Mouse (Mus musculus): ENCODE measurements around the gene Ell. TPM values are rescaled to one million over a fixed set of nuclear protein-coding genes. Genes with fewer than 3 reads are reported as not detected.

Ell gene
- total RNA-seq, 2 experiments from 2014 or later = 11.9 to 14.6 TPM

GRCm38 (mm10) chr8:70625104-70625503, 85.8 kb downstream of the Ell start:
- TF ChIP-seq CTCF (IDR thresholded peaks at IDR 0.05) = peak; percentile 76
- Histone ChIP-seq H3K4me3 (no peak overlapping the region), H3K27ac (no peak overlapping the region)
- DNase-seq = peak; percentile 79
- intact Hi-C loops (cut with DNase I) = loop anchor here (5.0 kb wide), 1 partner anchor 77 kb away; the partner anchor contains the start of gene Iqcn

DNA sequence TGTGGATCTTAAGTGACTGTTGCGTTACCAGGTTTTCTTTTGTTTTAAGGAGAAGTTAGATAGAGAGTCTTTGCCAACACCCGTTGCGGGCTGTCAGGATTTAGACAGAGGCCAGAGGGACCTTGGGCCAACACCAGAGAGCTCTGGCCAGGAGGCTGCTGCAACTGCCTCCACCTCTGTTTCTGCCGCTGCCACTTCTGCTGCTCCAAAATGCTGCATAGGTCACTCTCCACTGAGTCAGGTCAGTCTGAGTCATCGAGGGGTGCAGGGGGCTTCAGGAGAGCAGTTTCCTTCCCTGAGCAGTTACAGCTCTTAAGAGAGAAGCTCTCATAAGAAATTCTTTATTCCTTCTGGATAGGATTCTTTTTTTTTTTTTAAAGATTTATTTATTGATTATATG, 87.8 kb downstream of the Ell start:
- intact Hi-C loops (cut with DNase I) = loop anchor here (5.0 kb wide), 1 partner anchor 75 kb away; the partner anchor contains the start of gene Iqcn
- DNase-seq = no peak
- Histone ChIP-seq H3K4me3 (no peak overlapping the region), H3K27ac (no peak overlapping the region)
- TF ChIP-seq CTCF (IDR thresholded peaks at IDR 0.05) = no peak

GRCm38 (mm10) chr8:70628986-70629490, 89.8 kb downstream of the Ell start:
- no peak for TF ChIP-seq CTCF (IDR thresholded peaks at IDR 0.05)
- Histone ChIP-seq H3K27ac (peak overlapping the region; percentile 90), H3K4me3 (peak overlapping the region; percentile 74)
- DNase-seq = no peak
- intact Hi-C loops (cut with DNase I) = loop anchor here (2.0 to 5.0 kb wide), 2 partner anchors 16 to 73 kb away; partner anchors contain the start of gene Iqcn

- peak overlapping the region; percentile 90 for H3K27ac ChIP-seq
- H3K4me3 ChIP-seq = peak overlapping the region; percentile 74
- peak; percentile 91 for DNase-seq
- intact Hi-C loops (cut with DNase I) = loop anchor here (1.0 to 5.0 kb wide), 3 partner anchors 17 to 72 kb away; partner anchors contain the start of gene Iqcn
- no peak for TF ChIP-seq CTCF (IDR thresholded peaks at IDR 0.05)
Observed at GRCm38 (mm10) chr8:70629574-70630531, 90.6 kb downstream of the Ell start.

- intact Hi-C loops (cut with DNase I) = loop anchor here (1.0 kb wide), 1 partner anchor 23 kb away; no protein-coding TSS in a partner anchor
- Histone ChIP-seq H3K27ac (peak overlapping the region; percentile 90), H3K4me3 (peak overlapping the region; percentile 37)
- DNase-seq = peak; percentile 73
- no peak for TF ChIP-seq CTCF (IDR thresholded peaks at IDR 0.05)
Observed at GRCm38 (mm10) chr8:70630532-70631381, 91.5 kb downstream of the Ell start.

GRCm38 (mm10) chr8:70631436-70631835, 92.2 kb downstream of the Ell start:
- peak; percentile 57 for DNase-seq
- peak overlapping the region; percentile 90 for H3K27ac ChIP-seq
- intact Hi-C loops (cut with DNase I) = no loop called here
- H3K4me3 ChIP-seq = peak overlapping the region; percentile 37; the same call in 1 of the 2 replicates
- TF ChIP-seq CTCF (IDR thresholded peaks at IDR 0.05) = no peak

DNA sequence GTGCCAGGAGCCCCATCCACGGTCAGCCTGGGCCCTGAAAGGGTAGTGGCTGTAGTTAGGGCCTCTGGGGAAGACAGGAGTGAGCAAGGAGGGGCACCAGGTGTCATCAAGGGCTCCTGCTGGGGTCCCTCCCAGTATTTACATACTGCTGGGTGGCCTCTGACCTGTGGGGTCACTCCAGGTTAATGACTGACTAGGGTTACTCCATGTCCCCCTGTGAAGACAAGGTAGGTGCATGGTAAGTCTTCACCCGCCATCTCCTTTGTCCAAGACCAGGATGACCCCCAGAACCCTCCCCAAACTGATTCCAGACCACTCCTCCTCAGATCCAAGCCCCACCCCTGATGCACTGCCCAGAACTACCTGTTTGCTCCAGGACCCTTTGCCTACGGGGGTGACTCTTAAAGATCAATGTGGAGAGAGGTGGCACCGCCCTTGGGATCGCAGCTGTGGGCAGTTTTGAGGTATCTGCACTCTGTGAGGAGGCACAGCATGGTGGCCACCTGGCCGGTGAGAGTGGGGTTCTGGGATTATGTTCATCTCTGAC, 93.2 kb downstream of the Ell start, which contains the start of gene Gdf15:
TSS of gene Gdf15 (minus strand) at position 111 of the 547 bp plus-strand sequence.
- TF ChIP-seq CTCF (IDR thresholded peaks at IDR 0.05) = no peak
- peak within 1 kb of the TSS; percentile 90 for H3K27ac ChIP-seq
- peak within 1 kb of the TSS; percentile 37; the same call in 1 of the 2 replicates for H3K4me3 ChIP-seq
- DNase-seq = no peak
- intact Hi-C loops (cut with DNase I) = no loop called here

GRCm38 (mm10) chr8:70634066-70634465, 94.8 kb downstream of the Ell start:
- Histone ChIP-seq H3K27ac (peak overlapping the region; percentile 56), H3K4me3 (no peak overlapping the region)
- no peak for TF ChIP-seq CTCF (IDR thresholded peaks at IDR 0.05)
- peak; percentile 80 for DNase-seq
- intact Hi-C loops (cut with DNase I) = no loop called here

GRCm38 (mm10) chr8:70635527-70635926, 96.3 kb downstream of the Ell start:
- no peak for TF ChIP-seq CTCF (IDR thresholded peaks at IDR 0.05)
- intact Hi-C loops (cut with DNase I) = no loop called here
- DNase-seq = no peak
- H3K27ac ChIP-seq = 0 out of 2 replicates have a peak overlapping the region, but pooled peaks have one; percentile 24
- no peak overlapping the region for H3K4me3 ChIP-seq

- intact Hi-C loops (cut with DNase I) = no loop called here
Observed at GRCm38 (mm10) chr8:70636838-70637237, 97.6 kb downstream of the Ell start.

DNA sequence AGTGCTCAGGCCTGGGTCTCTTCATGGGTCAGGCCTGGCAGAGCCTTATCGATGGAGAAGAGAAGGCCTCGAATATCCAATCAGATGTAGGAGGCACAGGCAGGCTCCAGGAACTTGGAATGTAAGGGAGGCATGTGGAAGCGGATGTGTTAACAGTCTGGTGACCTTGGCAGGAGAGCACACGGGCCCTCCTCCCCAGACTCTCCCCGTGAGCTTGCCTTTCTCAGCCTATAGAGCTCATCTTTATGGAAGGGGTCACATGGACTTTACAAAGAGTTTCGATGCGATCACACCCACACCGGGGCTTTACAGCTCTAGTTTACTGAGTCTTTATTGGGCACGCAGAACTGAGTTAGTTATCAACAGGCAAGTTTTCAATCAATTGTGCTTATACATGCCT, 99.5 kb downstream of the Ell start:
- no peak overlapping the region for H3K27ac ChIP-seq
- TF ChIP-seq CTCF (IDR thresholded peaks at IDR 0.05) = no peak

More at GRCm38 (mm10) chr8:70636838-70637237, 97.6 kb downstream of the Ell start:
- Histone ChIP-seq H3K27ac (no peak overlapping the region), H3K4me3 (no peak overlapping the region)
- no peak for DNase-seq
- no peak for TF ChIP-seq CTCF (IDR thresholded peaks at IDR 0.05)

More for the DNA sequence above, 99.5 kb downstream of the Ell start:
- DNase-seq = no peak
- intact Hi-C loops (cut with DNase I) = no loop called here
- H3K4me3 ChIP-seq = no peak overlapping the region

Other genes with a start within 250 kb of the Ell start
- gene Ddx49, start 237.0 kb upstream of the Ell start, total RNA-seq (2021) = 10 to 100 TPM; 29.9 to 30.0 TPM
- gene Cope, start 236.9 kb upstream of the Ell start, total RNA-seq (2021) = 100 to 1,000 TPM; 118 to 128 TPM
- 10 to 100 TPM; 14.0 to 23.3 TPM for gene Cers1, start 223.7 kb upstream of the Ell start, total RNA-seq (2021)
- 1 to 10 TPM in 1 of 2 experiments, not detected in 1; 1.0 TPM for gene Gdf1, start 209.6 kb upstream of the Ell start, total RNA-seq (2021)
- 10 to 100 TPM; 28.1 to 35.1 TPM for gene Upf1, start 186.2 kb upstream of the Ell start, total RNA-seq (2021)
- 10 to 100 TPM in 1 of 2 experiments, 1 to 10 TPM in 1; 5.5 to 31.2 TPM for gene Comp, start 165.9 kb upstream of the Ell start, total RNA-seq (2021)
- gene Crtc1, start 99.9 kb upstream of the Ell start, total RNA-seq (2021) = 1 to 10 TPM; 8.9 to 9.5 TPM
- 1 to 10 TPM; 6.7 to 8.5 TPM for gene Klhl26, start 62.5 kb upstream of the Ell start, total RNA-seq (2021)
- gene Tmem59l, start 52.1 kb upstream of the Ell start, total RNA-seq (2021) = not detected
- gene Crlf1, start 46.3 kb upstream of the Ell start, total RNA-seq (2021) = 1 to 10 TPM; 2.5 to 3.2 TPM
- 100 to 1,000 TPM; 146 to 148 TPM for gene Rex1bd, start 32.7 kb upstream of the Ell start, total RNA-seq (2021)
- 100 to 1,000 TPM; 777 to 924 TPM for gene Uba52, start 28.7 kb upstream of the Ell start, total RNA-seq (2021)
- gene Fkbp8, start 11.7 kb upstream of the Ell start, total RNA-seq (2021) = 100 to 1,000 TPM; 108 to 112 TPM
- 10 to 100 TPM; 70.4 to 83.9 TPM for gene Kxd1, start 11.5 kb upstream of the Ell start, total RNA-seq (2021)
- gene Isyna1, start 54.9 kb downstream of the Ell start, total RNA-seq (2021) = 1 to 10 TPM; 3.2 to 4.3 TPM
- 10 to 100 TPM in 1 of 2 experiments, 1 to 10 TPM in 1; 9.2 to 14.4 TPM for gene Ssbp4, start 69.4 kb downstream of the Ell start, total RNA-seq (2021)
- gene Lrrc25, start 76.7 kb downstream of the Ell start, total RNA-seq (2021) = under 1 TPM; 0.42 to 0.48 TPM
- gene Gdf15, start 93.0 kb downstream of the Ell start, total RNA-seq (2021) = under 1 TPM in 1 of 2 experiments, not detected in 1; 0.28 TPM
- gene Pgpep1, start 120.9 kb downstream of the Ell start, total RNA-seq (2021) = 10 to 100 TPM in 1 of 2 experiments, 1 to 10 TPM in 1; 9.3 to 22.5 TPM
- 10 to 100 TPM; 61.7 to 65.6 TPM for gene Lsm4, start 133.8 kb downstream of the Ell start, total RNA-seq (2021)
- 10 to 100 TPM; 35.5 to 54.5 TPM for gene Jund, start 159.5 kb downstream of the Ell start, total RNA-seq (2021)
- not detected for gene Iqcn, start 164.0 kb downstream of the Ell start, total RNA-seq (2021)
- not detected for gene Gm3336, start 179.1 kb downstream of the Ell start, total RNA-seq (2021)
- 1 to 10 TPM; 2.4 to 3.0 TPM for gene Pde4c, start 184.3 kb downstream of the Ell start, total RNA-seq (2021)
- gene Rab3a, start 215.2 kb downstream of the Ell start, total RNA-seq (2021) = 10 to 100 TPM; 31.9 to 39.8 TPM
- 10 to 100 TPM; 21.0 to 22.8 TPM for gene Mpv17l2, start 221.5 kb downstream of the Ell start, total RNA-seq (2021)
- 10 to 100 TPM; 13.9 to 16.2 TPM for gene Pik3r2, start 237.3 kb downstream of the Ell start, total RNA-seq (2021)